In genomic region chr15:52425976-52426375, GRCm38 (mm10) we compare ENCODE assay signal across 13 mouse cellular contexts.
"Had no signal": no experiment of that assay in that cellular context is flagged by ENCODE, and none has a peak within 500 bp of the region (broad histone marks: within the 10 kb centered on the region; RNA-seq: fewer than 3 reads in every experiment).

No protein-coding gene starts in this region.

- H3K36me3 ChIP-seq: intestine, embryonic 15.5 days; limb, embryonic 15.5 days; liver, embryonic 12.5 days; midbrain, embryonic 15.5 days; neural tube, embryonic 13.5 days had no signal

- H3K4me3 ChIP-seq: intestine, embryonic 15.5 days; limb, embryonic 15.5 days; liver, embryonic 12.5 days; midbrain, embryonic 15.5 days; neural tube, embryonic 13.5 days had no signal

- H3K27ac ChIP-seq: intestine, embryonic 15.5 days; limb, embryonic 15.5 days; liver, embryonic 12.5 days; midbrain, embryonic 15.5 days; neural tube, embryonic 13.5 days had no signal

- H3K4me1 ChIP-seq: intestine, embryonic 15.5 days; limb, embryonic 15.5 days; liver, embryonic 12.5 days; neural tube, embryonic 13.5 days had no signal

- H3K9me3 ChIP-seq: intestine, embryonic 15.5 days; limb, embryonic 15.5 days; liver, embryonic 12.5 days; midbrain, embryonic 15.5 days; neural tube, embryonic 13.5 days had no signal

- H3K27me3 ChIP-seq: intestine, embryonic 15.5 days; limb, embryonic 15.5 days; liver, embryonic 12.5 days; midbrain, embryonic 15.5 days; neural tube, embryonic 13.5 days had no signal

- H3K9ac ChIP-seq: intestine, embryonic 15.5 days; limb, embryonic 15.5 days; liver, embryonic 12.5 days; midbrain, embryonic 15.5 days; neural tube, embryonic 13.5 days had no signal

- ATAC-seq: intestine, embryonic 15.5 days; liver, embryonic 12.5 days; midbrain, embryonic 15.5 days had no signal

- DNase-seq: kidney, adult 18-20 months; kidney, postnatal 10 days; layer of hippocampus, postnatal 36 days; retina, postnatal 1 day; right cerebral cortex, postnatal 4 days; spleen, adult 18-20 months; thymus, adult 18-20 months; thymus, postnatal 14 days had no signal

- H3K4me2 ChIP-seq: intestine, embryonic 15.5 days; limb, embryonic 15.5 days; liver, embryonic 12.5 days; midbrain, embryonic 15.5 days; neural tube, embryonic 13.5 days had no signal
